Mouse (Mus musculus) liver, adult 2 months (tissue): Measurements from ENCODE around the gene Mast3. TPM values are rescaled to one million over a fixed set of nuclear protein-coding genes. Genes with fewer than 3 reads are reported as not detected.
A peak's percentile ranks its signal among the peaks of the same experiment; 100 is the strongest.

Experiments
- DNase-seq: peaks from one replicate; pipeline ENCODE4 v3.0.0-alpha.2; 2011; ENCODE audit warnings: low read depth, low spot score; ENCODE audit errors: extremely low read depth
- H3K27ac ChIP-seq: fragments of 200-500 bp; replicated peaks from 2 replicates; pipeline ENCODE4 v1.5.1; 2012; ENCODE audit warnings: low read depth, mild to moderate bottlenecking, control low read depth, inconsistent platforms, low read length; ENCODE audit not compliant: insufficient read depth
- H3K27me3 ChIP-seq: fragments of 200-500 bp; 2 replicates; pipeline ENCODE4 v1.6.1; 2012; ENCODE audit warnings: mild to moderate bottlenecking, moderate library complexity, low read length, inconsistent platforms; ENCODE audit not compliant: control insufficient read depth, insufficient read depth
- H3K36me3 ChIP-seq: fragments of 200-500 bp; 2 replicates; pipeline ENCODE4 v1.6.1; 2012; ENCODE audit warnings: low read length, inconsistent platforms; ENCODE audit not compliant: control insufficient read depth, insufficient read depth
- H3K4me1 ChIP-seq: fragments of 200-500 bp; 2 replicates; pipeline ENCODE4 v1.6.1; 2011; ENCODE audit warnings: low read length; ENCODE audit not compliant: control insufficient read depth, insufficient read depth
- H3K4me3 ChIP-seq: fragments of 200-500 bp; 2 replicates; pipeline ENCODE4 v1.5.1; 2011; ENCODE audit warnings: low read depth, mild to moderate bottlenecking, control low read depth, low read length, moderate library complexity; ENCODE audit not compliant: insufficient read depth
- H3K79me2 ChIP-seq: fragments of 200-500 bp; 2 replicates; pipeline ENCODE4 v1.6.1; 2012; ENCODE audit warnings: inconsistent platforms, mild to moderate bottlenecking, low read length, moderate library complexity; ENCODE audit not compliant: control insufficient read depth, insufficient read depth
- H3K9ac ChIP-seq: fragments of 200-500 bp; 2 replicates; pipeline ENCODE4 v1.6.1; 2012; ENCODE audit warnings: low read depth, mild to moderate bottlenecking, control low read depth, inconsistent platforms, low read length
- CTCF ChIP-seq: fragments of 200-500 bp; IDR thresholded peaks from 2 replicates; pipeline ENCODE4 v1.5.1; 2011; ENCODE audit warnings: low read depth, low read length, control low read depth
- POLR2A ChIP-seq: fragments of 200-500 bp; IDR thresholded peaks from 2 replicates; pipeline ENCODE4 v1.6.1; 2011; ENCODE audit warnings: low read length, control low read depth; ENCODE audit not compliant: insufficient read depth; ENCODE audit errors: extremely low read depth
- WGBS: fragments of 180-500 bp; shearing (Covaris S2); methylation state at CpG from one replicate; pipeline ENCODE4 v1.1.7; 2018; 5-methylcytosine and 5-hydroxymethylcytosine counted together
- polyA plus RNA-seq: library from polyadenylated mRNA; depleted of rRNA; stranded (reverse); fragments of >200 nt; gene quantifications from 2 replicates; pipeline ENCODE4 v1.2.3, GENCODE M21; 2012
- total RNA-seq: library from RNA; depleted of rRNA; stranded (reverse); fragments of >200 nt; gene quantifications from 2 replicates; pipeline ENCODE4 v1.2.3, GENCODE M21; 2014

The Mast3 gene
- total and polyA plus RNA-seq, 2 experiments = 16.7 to 29.0 TPM

DNA sequence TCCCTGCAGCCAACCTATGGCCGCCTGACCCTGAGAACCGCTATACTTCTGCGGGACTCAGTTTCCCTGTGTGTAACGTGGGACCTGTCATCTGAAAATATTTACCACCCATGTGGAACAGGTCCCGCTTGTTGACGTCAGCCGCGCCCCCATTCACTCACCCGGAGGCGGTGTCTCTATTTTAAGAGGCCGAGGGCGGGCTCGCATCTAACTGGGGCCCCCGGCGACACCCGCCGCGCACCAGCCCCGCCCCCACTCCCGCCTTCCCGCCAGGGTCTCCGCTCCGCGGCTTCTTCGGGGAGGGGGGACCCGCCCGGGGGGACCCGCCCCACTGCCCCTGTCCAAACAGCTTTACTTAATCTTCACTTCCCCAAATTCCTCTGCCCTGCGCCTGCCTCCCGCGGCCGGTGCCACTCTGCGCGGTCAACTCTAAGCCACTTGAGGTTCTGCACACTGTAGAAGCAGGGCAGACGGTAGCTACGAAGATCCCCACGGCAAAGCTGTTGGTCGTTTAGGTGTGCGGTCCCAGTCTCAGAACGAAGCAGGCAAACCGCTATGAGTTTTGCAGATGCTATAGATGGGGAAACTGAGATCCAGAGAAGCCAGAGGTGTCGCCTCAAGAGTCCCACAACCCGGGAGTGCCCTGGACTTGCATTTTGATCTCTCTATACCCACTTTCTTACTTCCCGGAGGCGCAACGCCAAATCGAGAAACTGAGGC lies 933 bp downstream of the Mast3 start:
- H3K27ac ChIP-seq = peak overlapping the region; percentile 42
- peak overlapping the region; percentile 79 for H3K9ac ChIP-seq
- no peak for DNase-seq
- no peaks in the 10 kb centered on the region for H3K27me3 ChIP-seq
- H3K36me3 ChIP-seq = no peaks in the 10 kb centered on the region
- TF ChIP-seq POLR2A (no peak), CTCF (no peak)
- H3K4me1 ChIP-seq = peaks cover 17% of the 10 kb centered on the region
- peaks cover 3% of the 10 kb centered on the region; the same call in 1 of the 2 replicates for H3K79me2 ChIP-seq
- 2% methylated on average over 47 of the region's 47 CpGs for WGBS
- H3K4me3 ChIP-seq = peak overlapping the region; percentile 71

DNA sequence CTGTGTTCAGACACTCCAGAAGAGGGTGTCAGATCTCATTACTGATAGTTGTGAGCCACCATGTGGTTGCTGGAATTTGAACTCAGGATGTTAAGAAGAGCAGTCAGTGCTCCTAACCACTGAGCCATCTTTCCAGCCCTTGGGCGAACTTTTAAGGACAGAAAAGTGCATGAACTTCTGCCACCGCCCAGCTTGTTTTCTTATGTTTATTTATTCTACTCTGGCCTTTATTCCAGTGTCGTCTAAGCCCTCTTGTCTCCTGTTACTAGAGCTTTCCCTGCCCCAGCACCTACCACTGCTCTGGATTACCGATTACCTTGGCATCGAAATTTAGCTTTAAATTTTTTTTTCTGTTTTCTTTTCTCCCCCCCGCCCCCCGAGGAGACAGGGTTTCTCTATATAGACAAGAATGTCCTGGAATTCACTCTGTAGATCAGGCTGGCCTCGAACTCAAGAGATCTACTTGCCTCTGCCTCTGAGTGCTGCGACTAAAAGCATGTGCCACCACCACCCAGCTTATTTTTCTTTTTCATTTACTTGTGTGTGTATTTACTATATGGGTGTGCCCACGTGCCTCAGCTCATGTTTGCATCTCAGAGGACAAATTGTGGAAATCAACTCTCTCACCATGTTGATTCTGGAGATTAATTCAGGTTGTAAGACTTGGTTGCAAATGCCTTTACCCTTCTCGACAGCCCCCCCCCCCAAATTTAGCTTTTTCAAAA lies 1.9 kb downstream of the Mast3 start:
- no peak overlapping the region; the same call in 1 of the 2 replicates for H3K9ac ChIP-seq

DNA sequence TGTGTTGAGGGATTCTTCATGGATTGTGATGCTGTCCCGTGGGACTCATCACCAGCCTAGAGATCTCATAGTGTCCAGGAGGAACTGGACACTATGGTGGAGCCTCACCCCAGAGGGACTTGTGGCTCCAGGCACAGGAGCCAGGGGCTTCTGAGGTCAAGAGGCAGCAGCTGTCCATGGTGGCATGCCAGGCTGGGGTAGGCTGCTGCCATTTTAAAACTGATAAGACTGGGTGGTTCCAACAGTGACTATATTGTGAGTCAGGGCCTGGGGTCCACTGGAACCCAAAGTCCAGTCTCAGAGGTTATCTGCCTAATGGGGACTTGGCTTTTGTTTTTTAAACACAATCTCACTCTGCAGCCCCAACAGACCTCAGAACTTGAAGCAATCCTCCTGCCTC lies 3.0 kb downstream of the Mast3 start:
- H3K4me3 ChIP-seq = no peak overlapping the region
- no peak overlapping the region for H3K9ac ChIP-seq
- H3K79me2 ChIP-seq = peaks cover 3% of the 10 kb centered on the region; the same call in 1 of the 2 replicates
- no peak for TF ChIP-seq POLR2A
- TF ChIP-seq CTCF = no peak
- no peak for DNase-seq
- peaks cover 17% of the 10 kb centered on the region for H3K4me1 ChIP-seq
- H3K27me3 ChIP-seq = no peaks in the 10 kb centered on the region
- H3K36me3 ChIP-seq = no peaks in the 10 kb centered on the region
- 89% methylated on average over 1 of the region's 1 CpGs for WGBS
- no peak overlapping the region; the same call in 1 of the 2 replicates for H3K27ac ChIP-seq

More for the DNA sequence above, 1.9 kb downstream of the Mast3 start:
- no peaks in the 10 kb centered on the region for H3K36me3 ChIP-seq
- TF ChIP-seq CTCF = no peak
- no peak for TF ChIP-seq POLR2A
- WGBS = 59% methylated on average over 11 of the region's 11 CpGs
- H3K27me3 ChIP-seq = no peaks in the 10 kb centered on the region
- peak overlapping the region; percentile 42 for H3K27ac ChIP-seq
- H3K79me2 ChIP-seq = peaks cover 3% of the 10 kb centered on the region; the same call in 1 of the 2 replicates
- H3K4me1 ChIP-seq = peaks cover 17% of the 10 kb centered on the region
- H3K4me3 ChIP-seq = no peak overlapping the region
- peak; percentile 56 for DNase-seq

DNA sequence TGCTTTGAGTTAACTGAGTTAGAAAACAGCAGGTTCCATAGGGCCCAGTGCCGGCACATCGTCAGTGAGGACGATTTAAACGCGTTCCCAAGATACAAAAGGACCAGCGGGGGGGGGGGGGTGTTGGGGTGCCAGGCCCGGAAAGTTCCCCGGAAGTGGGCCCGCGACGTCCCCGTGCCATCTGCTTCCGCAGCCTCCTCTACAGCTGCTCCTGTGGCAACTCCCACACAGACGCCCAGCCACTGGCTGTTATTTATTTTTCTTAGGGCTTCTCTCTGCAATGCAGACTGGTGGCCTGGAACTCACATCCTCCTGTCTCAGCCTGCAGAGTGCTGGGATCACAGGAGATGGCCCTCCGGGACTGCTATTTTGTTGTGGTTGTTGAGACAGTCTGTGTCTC lies 3.7 kb downstream of the Mast3 start:
- H3K27me3 ChIP-seq = no peaks in the 10 kb centered on the region
- WGBS = 54% methylated on average over 15 of the region's 15 CpGs

DNA sequence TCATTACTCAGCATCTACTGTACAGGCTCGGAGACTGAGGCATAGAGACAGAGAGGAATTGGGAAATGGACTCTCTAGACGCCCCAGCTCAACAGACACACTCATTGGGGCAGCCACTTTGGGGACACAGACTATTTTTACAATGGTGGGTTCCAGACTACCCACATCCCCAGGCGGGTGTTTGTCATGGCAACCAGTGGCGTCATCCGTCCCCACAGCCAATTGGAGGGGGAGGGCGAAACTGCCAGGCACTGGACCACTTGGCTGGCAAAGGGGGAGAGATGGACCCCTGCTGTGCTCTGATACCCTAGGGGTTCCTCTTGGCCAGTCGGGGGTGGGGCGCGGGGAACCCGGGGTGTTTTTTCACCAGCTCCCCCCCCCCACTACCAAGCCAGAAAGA lies 4.2 kb downstream of the Mast3 start:
- 82% methylated on average over 10 of the region's 10 CpGs for WGBS
- no peak for TF ChIP-seq CTCF
- no peak for TF ChIP-seq POLR2A
- Histone ChIP-seq H3K36me3 (no peaks in the 10 kb centered on the region), H3K27me3 (no peaks in the 10 kb centered on the region), H3K9ac (no peak overlapping the region), H3K79me2 (peaks cover 12% of the 10 kb centered on the region; the same call in 1 of the 2 replicates), H3K27ac (peak overlapping the region; percentile 64), H3K4me1 (peaks cover 22% of the 10 kb centered on the region), H3K4me3 (no peak overlapping the region)
- no peak for DNase-seq

More for the DNA sequence above, 3.7 kb downstream of the Mast3 start:
- no peak overlapping the region; the same call in 1 of the 2 replicates for H3K27ac ChIP-seq
- H3K79me2 ChIP-seq = peaks cover 9% of the 10 kb centered on the region; the same call in 1 of the 2 replicates
- no peak for DNase-seq
- H3K4me3 ChIP-seq = no peak overlapping the region
- H3K4me1 ChIP-seq = peaks cover 18% of the 10 kb centered on the region
- no peak overlapping the region for H3K9ac ChIP-seq
- TF ChIP-seq POLR2A (no peak), CTCF (no peak)
- no peaks in the 10 kb centered on the region for H3K36me3 ChIP-seq
